ENCODE assay signal across 27 mouse cellular contexts in the genomic region with DNA sequence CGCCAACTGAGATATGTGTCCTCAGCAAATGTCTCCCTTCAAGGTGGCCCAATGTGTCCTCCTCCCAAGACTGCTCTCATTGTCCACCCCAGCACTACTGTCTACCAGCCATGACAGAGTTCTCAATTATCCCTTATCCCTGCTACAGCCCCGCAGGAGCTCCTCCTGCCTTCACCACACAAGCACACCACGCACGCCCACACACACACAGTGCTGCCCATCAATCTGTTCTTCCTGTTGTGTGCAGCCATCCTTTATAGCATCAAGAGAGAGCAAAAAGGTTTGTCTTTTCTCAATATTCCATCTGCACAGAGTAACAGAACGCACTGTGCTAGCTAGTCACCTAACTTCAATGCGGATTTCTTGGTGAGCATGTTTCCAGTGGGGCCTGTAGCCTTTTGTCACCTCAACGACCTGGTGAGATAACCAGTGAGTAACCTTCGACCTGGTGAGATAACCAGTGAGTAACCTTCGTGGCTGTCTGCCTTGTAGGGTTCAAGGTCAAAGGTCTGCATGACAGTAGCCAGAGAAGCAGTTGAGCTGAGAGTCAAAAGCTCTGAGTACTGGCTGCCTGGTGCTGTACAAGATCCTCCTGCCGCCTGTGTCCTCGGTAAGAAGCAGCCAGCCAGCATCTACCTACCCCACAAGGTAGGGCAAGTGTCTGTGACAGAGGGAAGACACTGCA. TPM values are rescaled to one million over a fixed set of nuclear protein-coding genes. Genes with fewer than 3 reads are reported as not detected.
DNase-seq lines count a peak whose midpoint lies in the region; ATAC-seq and TF ChIP-seq lines count a peak whose summit lies in the region.
"Had no signal": no experiment of that assay in that cellular context is flagged by ENCODE, and none has a peak within 500 bp of the region (broad histone marks: within the 10 kb centered on the region; RNA-seq: fewer than 3 reads in every experiment).

No protein-coding gene starts in this region.

- DNase-seq in adrenal gland, adult 2 months = peak; percentile 70
- no peak for DNase-seq in adrenal gland, postnatal 25 days
- DNase-seq in layer of hippocampus, adult 2 months (ENCODE audit: low spot score in 2 of 2) = no peak
- DNase-seq in layer of hippocampus, adult 11-12 months (ENCODE audit: low spot score) = no peak
- DNase-seq in right cerebral cortex, adult 18-20 months = peak; percentile 41
- no peak for DNase-seq in right cerebral cortex, postnatal 4 days
- DNase-seq: cerebellum, adult 11-12 months; cerebellum, adult 9-11 months; heart, postnatal 14 days; kidney, adult 9 months; kidney, postnatal 10 days; lung, adult 18-20 months; lung, postnatal 4 days had no signal

- TF ChIP-seq CTCF in layer of hippocampus, adult 2 months (conservative IDR thresholded peaks at IDR 0.05) = no peak

- ATAC-seq in cerebellum, adult (ENCODE audit: insufficient number of reproducible peaks, low FRiP score, low TSS enrichment) = no peak
- ATAC-seq: activated CD4-positive, CD25-positive, alpha-beta regulatory T cell, adult 4 months; forebrain, embryonic 15.5 days; intestine, embryonic 16.5 days; lung, postnatal 0 days had no signal

- H3K4me3 ChIP-seq in layer of hippocampus, adult 2 months = no peak overlapping the region
- H3K4me3 ChIP-seq: embryonic facial prominence, embryonic 13.5 days; forebrain, embryonic 10.5 days; forebrain, embryonic 15.5 days; hindbrain, embryonic 10.5 days; hindbrain, embryonic 15.5 days; limb, embryonic 13.5 days; megakaryocyte, embryonic 14.5 days; midbrain, embryonic 12.5 days; myocyte; neural tube, embryonic 12.5 days had no signal

- peak overlapping the region; percentile 87 for H3K27ac ChIP-seq in layer of hippocampus, adult 2 months
- H3K27ac ChIP-seq: embryonic facial prominence, embryonic 13.5 days; forebrain, embryonic 10.5 days; forebrain, embryonic 15.5 days; hindbrain, embryonic 10.5 days; hindbrain, embryonic 15.5 days; limb, embryonic 13.5 days; midbrain, embryonic 12.5 days; neural tube, embryonic 12.5 days had no signal

RNA-seq across cellular contexts. Expression of a gene that starts 5.0 kb away (rescaled TPM):
- 10 to 100 TPM; 33.5 to 37.5 TPM for total RNA-seq in adrenal gland, adult 2 months (2021)
- polyA plus RNA-seq in adrenal gland, adult 2 months (2012; rRNA removed) = 57.0 and 60.9 TPM in 2 replicates
- total RNA-seq in adrenal gland, postnatal 25 days (2021) = 42.7 and 53.0 TPM in 2 replicates
- total RNA-seq in layer of hippocampus, adult 2 months (2021) = 10 to 100 TPM; 52.4 to 56.7 TPM

RNA-seq across cellular contexts. Expression of a gene that starts 10.0 kb away (rescaled TPM):
- 10 to 100 TPM; 49.6 to 51.2 TPM for total RNA-seq in adrenal gland, adult 2 months (2021)
- 61.7 and 81.7 TPM in 2 replicates for polyA plus RNA-seq in adrenal gland, adult 2 months (2012; rRNA removed)
- 53.5 and 59.8 TPM in 2 replicates for total RNA-seq in adrenal gland, postnatal 25 days (2021)
- total RNA-seq in layer of hippocampus, adult 2 months (2021) = 10 to 100 TPM; 36.7 to 40.0 TPM

RNA-seq across cellular contexts. Expression of a gene that starts 19.3 kb away (rescaled TPM):
- total RNA-seq in adrenal gland, adult 2 months (2021) = 10 to 100 TPM; 45.3 to 50.7 TPM
- polyA plus RNA-seq in adrenal gland, adult 2 months (2012; rRNA removed) = 5.6 and 7.8 TPM in 2 replicates
- 46.9 TPM in 2 replicates for total RNA-seq in adrenal gland, postnatal 25 days (2021)
- total RNA-seq in layer of hippocampus, adult 2 months (2021) = 10 to 100 TPM; 66.8 to 68.5 TPM

RNA-seq across cellular contexts. Expression of a gene that starts 19.4 kb away (rescaled TPM):
- 10 to 100 TPM; 24.2 to 38.1 TPM for total RNA-seq in adrenal gland, adult 2 months (2021)
- polyA plus RNA-seq in adrenal gland, adult 2 months (2012; rRNA removed) = 21.1 and 32.9 TPM in 2 replicates
- total RNA-seq in adrenal gland, postnatal 25 days (2021) = 22.9 and 31.3 TPM in 2 replicates
- 10 to 100 TPM; 83.9 to 87.1 TPM for total RNA-seq in layer of hippocampus, adult 2 months (2021)

RNA-seq across cellular contexts. Expression of a gene that starts 33.0 kb away (rescaled TPM):
- total RNA-seq in adrenal gland, adult 2 months (2021) = 10 to 100 TPM; 25.4 to 34.1 TPM
- polyA plus RNA-seq in adrenal gland, adult 2 months (2012; rRNA removed) = 37.9 and 73.5 TPM in 2 replicates
- total RNA-seq in adrenal gland, postnatal 25 days (2021) = 15.8 and 16.7 TPM in 2 replicates
- 1 to 10 TPM; 4.2 to 4.5 TPM for total RNA-seq in layer of hippocampus, adult 2 months (2021)

Comparison
In these comparisons a context has a peak if more than half of its experiments do, and no peak if none do; other contexts are left out.
1. DNase-seq: peak in adrenal gland, adult 2 months (single experiment) and right cerebral cortex, adult 18-20 months (single experiment); none in adrenal gland, postnatal 25 days (single experiment), layer of hippocampus, adult 2 months (0 of 2), layer of hippocampus, adult 11-12 months (single experiment) and right cerebral cortex, postnatal 4 days (single experiment).